Mouse (Mus musculus) layer of hippocampus, adult 18-20 months (tissue): ENCODE measurements around the gene Ssu72. TPM values are rescaled to one million over a fixed set of nuclear protein-coding genes. Genes with fewer than 3 reads are reported as not detected.
A peak's percentile ranks its signal among the peaks of the same experiment; 100 is the strongest.
"Not testable (repeated sequence)": the region's sequence is repeated elsewhere in the genome, so short reads cannot be mapped to it uniquely, and the experiment has no call there.

Source experiments
- DNase-seq, 2 experiments: peaks; one replicate each; pipeline ENCODE4 v3.0.0; 2022; ENCODE audit warnings: low spot score in 2 of 2
- long read RNA-seq: library from polyadenylated mRNA; stranded (forward); transcript quantifications from one replicate; pipeline ENCODE4 v2.0.0, GENCODE M21; 2021
- total RNA-seq, 2 experiments: library from RNA; stranded (reverse); gene quantifications; 2 replicates each; pipeline ENCODE4 v1.2.3; 2021

Gene Ssu72
- 10 to 100 TPM; 81.4 to 89.1 TPM for total RNA-seq
- long read RNA-seq, transcript Ssu72-201 (5 exons, 1,472 nt): major isoform, 59 of 83 reads
- long read RNA-seq, transcript Ssu72-203 (2 exons, 1,555 nt): minor isoform, 8 of 83 reads
- long read RNA-seq, partial matches to known transcripts: 8 of 83 reads
- long read RNA-seq, other reads (novel, unspliced or antisense): 5 of 83 reads

GRCm38 (mm10) chr4:155704721-155705591, at the start of gene Ssu72:
Gene Ssu72, plus strand, starts transcription at chr4:155704800.
- peak; percentile 92 to 97 for DNase-seq

- DNase-seq: no peak
Measured at GRCm38 (mm10) chr4:155656214-155656751, 48.3 kb upstream of the Ssu72 start.

- DNase-seq: no peak
Measured at GRCm38 (mm10) chr4:155658961-155659360, 45.6 kb upstream of the Ssu72 start.

GRCm38 (mm10) chr4:155660641-155661040, 44.0 kb upstream of the Ssu72 start:
- DNase-seq: no peak

GRCm38 (mm10) chr4:155666903-155667302, 37.7 kb upstream of the Ssu72 start:
- DNase-seq: no peak

GRCm38 (mm10) chr4:155668689-155669597, 35.7 kb upstream of the Ssu72 start, which contains the start of gene Mib2:
Gene Mib2, minus strand, starts transcription at chr4:155669198.
- peak; percentile 97 to 99 for DNase-seq

- no peak for DNase-seq
Measured at GRCm38 (mm10) chr4:155669598-155670075, 35.0 kb upstream of the Ssu72 start.

GRCm38 (mm10) chr4:155670236-155670635, 34.4 kb upstream of the Ssu72 start:
- DNase-seq: not testable (repeated sequence)

GRCm38 (mm10) chr4:155672082-155672481, 32.5 kb upstream of the Ssu72 start:
- no peak for DNase-seq

GRCm38 (mm10) chr4:155675991-155676390, 28.6 kb upstream of the Ssu72 start:
- peak in 1 of 2 experiments; percentile 77 for DNase-seq

- not testable (repeated sequence) for DNase-seq
Measured at GRCm38 (mm10) chr4:155683670-155684277, 20.8 kb upstream of the Ssu72 start.

- DNase-seq: not testable (repeated sequence)
Measured at GRCm38 (mm10) chr4:155687764-155688163, 16.8 kb upstream of the Ssu72 start.

- peak; percentile 67 to 74 for DNase-seq
Measured at GRCm38 (mm10) chr4:155690571-155691375, 13.8 kb upstream of the Ssu72 start.

- no peak for DNase-seq
Measured at GRCm38 (mm10) chr4:155692421-155692820, 12.2 kb upstream of the Ssu72 start.

GRCm38 (mm10) chr4:155694111-155694481, 10.5 kb upstream of the Ssu72 start, which contains the start of gene Fndc10:
Gene Fndc10, plus strand, starts transcription at chr4:155694342.
- DNase-seq: peak; percentile 72 to 73

- DNase-seq: peak; percentile 81 to 83
Measured at GRCm38 (mm10) chr4:155694482-155695401, 9.9 kb upstream of the Ssu72 start.

- DNase-seq: no peak
Measured at GRCm38 (mm10) chr4:155695531-155696062, 9.0 kb upstream of the Ssu72 start.
